Mouse (Mus musculus) heart, embryonic 14.5 days (tissue): Measurements from ENCODE around the gene Sipa1l3. TPM values are rescaled to one million over a fixed set of nuclear protein-coding genes. Genes with fewer than 3 reads are reported as not detected.
A peak's percentile ranks its signal among the peaks of the same experiment; 100 is the strongest.

ENCODE experiments used
- ATAC-seq: fragments of 200-750 bp; cut with Nextera tagmentation; 2 replicates; pipeline ENCODE4 v1.8.0; 2017; ENCODE audit warnings: low read depth, moderate TSS enrichment; ENCODE audit not compliant: insufficient number of reproducible peaks, insufficient read depth, low FRiP score
- H3K27ac ChIP-seq, 2 experiments: fragments of 200-500 bp in 1 of 2; fragments of 300-500 bp in 1 of 2; sonication (generic) in 1 of 2; replicated peaks in 1 of 2; 2 replicates each; pipeline ENCODE4 v1.5.1; 2012 to 2014; ENCODE audit warnings: low read depth in 2 of 2, low read length in 2 of 2, control low read depth in 1 of 2, mild to moderate bottlenecking in 1 of 2, mixed read lengths in 1 of 2; ENCODE audit not compliant: control insufficient read depth in 1 of 2, insufficient read depth in 1 of 2
- H3K27me3 ChIP-seq: fragments of 300-500 bp; sonication (generic); 2 replicates; pipeline ENCODE4 v1.6.1; 2014; ENCODE audit warnings: mild to moderate bottlenecking, low read length, control low read depth; ENCODE audit not compliant: control insufficient read depth, insufficient read depth
- H3K36me3 ChIP-seq: fragments of 300-500 bp; sonication (generic); 2 replicates; pipeline ENCODE4 v1.6.1; 2014; ENCODE audit warnings: mild to moderate bottlenecking, control low read depth, low read length, mixed read lengths; ENCODE audit not compliant: control insufficient read depth, insufficient read depth
- H3K4me1 ChIP-seq, 2 experiments: fragments of 200-500 bp in 1 of 2; fragments of 300-500 bp in 1 of 2; sonication (generic) in 1 of 2; 2 replicates each; pipeline ENCODE4 v1.6.1; 2012 to 2014; ENCODE audit warnings: low read length in 2 of 2, control low read depth in 1 of 2, mixed read lengths in 1 of 2; ENCODE audit not compliant: control insufficient read depth in 2 of 2, insufficient read depth in 2 of 2
- H3K4me2 ChIP-seq: fragments of 300-500 bp; sonication (generic); 2 replicates; pipeline ENCODE4 v1.6.1; 2014; ENCODE audit warnings: mild to moderate bottlenecking, low read length
- H3K4me3 ChIP-seq, 2 experiments: fragments of 200-500 bp in 1 of 2; fragments of 300-500 bp in 1 of 2; sonication (generic) in 1 of 2; 2 replicates each; pipeline ENCODE4 v1.5.1; 2012 to 2014; ENCODE audit warnings: low read length in 2 of 2, mild to moderate bottlenecking in 2 of 2, control low read depth in 1 of 2, low read depth in 1 of 2, moderate library complexity in 1 of 2; ENCODE audit not compliant: control insufficient read depth in 1 of 2, insufficient read depth in 1 of 2
- H3K9ac ChIP-seq: fragments of 300-500 bp; sonication (generic); 2 replicates; pipeline ENCODE4 v1.6.1; 2014; ENCODE audit warnings: mild to moderate bottlenecking, low read length
- H3K9me3 ChIP-seq: fragments of 300-500 bp; sonication (generic); 2 replicates; pipeline ENCODE4 v1.6.1; 2016; ENCODE audit warnings: low read length, control low read depth; ENCODE audit not compliant: control insufficient read depth
- WGBS: fragments of 180-500 bp; shearing (Covaris S2); extraction: QIAGEN DNeasy Blood & Tissue Kit; methylation state at CpG from one replicate; pipeline ENCODE4 v1.1.7; 2014; 5-methylcytosine and 5-hydroxymethylcytosine counted together
- polyA plus RNA-seq: library from polyadenylated mRNA; unstranded; fragments of >200 nt; fragmentation: Nextera tagmentation; extraction: Ambion mirVana; gene quantifications from 2 replicates; pipeline ENCODE4 v1.2.1, GENCODE M21; 2014

The Sipa1l3 gene
- polyA plus RNA-seq, 1 experiment from 2014 or later = 3.4 TPM

DNA sequence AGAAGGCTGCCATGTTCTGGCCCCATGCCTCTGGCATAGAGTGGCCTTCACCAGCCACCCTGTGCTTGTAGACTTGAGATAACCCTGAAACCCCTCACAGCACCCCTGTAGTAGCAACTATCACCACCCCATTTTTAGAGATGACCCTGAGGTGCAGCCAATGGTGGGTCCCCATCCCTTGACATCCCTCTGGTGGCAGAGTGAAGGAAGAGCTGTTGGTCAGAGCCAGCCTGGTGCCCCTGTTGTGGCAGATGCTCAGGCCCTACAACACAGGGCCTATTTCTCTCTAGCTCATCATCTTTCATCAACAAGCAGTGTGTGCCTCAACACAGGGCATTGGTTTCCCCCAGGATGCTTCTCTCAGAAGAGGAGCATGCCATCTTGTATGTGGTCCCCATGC, 183.2 kb downstream of the Sipa1l3 start:
- Histone ChIP-seq H3K4me1 (peaks cover 0 to 3% of the 10 kb centered on the region in 2 experiments; a peak in 1 of 4 replicates), H3K36me3 (no peaks in the 10 kb centered on the region), H3K27ac (no peak overlapping the region), H3K9me3 (no peaks in the 10 kb centered on the region), H3K9ac (no peak overlapping the region), H3K4me3 (no peak overlapping the region), H3K4me2 (no peak overlapping the region), H3K27me3 (0 out of 2 replicates have a peak, but pooled peaks cover 3% of the 10 kb centered on the region)
- ATAC-seq = no peak

DNA sequence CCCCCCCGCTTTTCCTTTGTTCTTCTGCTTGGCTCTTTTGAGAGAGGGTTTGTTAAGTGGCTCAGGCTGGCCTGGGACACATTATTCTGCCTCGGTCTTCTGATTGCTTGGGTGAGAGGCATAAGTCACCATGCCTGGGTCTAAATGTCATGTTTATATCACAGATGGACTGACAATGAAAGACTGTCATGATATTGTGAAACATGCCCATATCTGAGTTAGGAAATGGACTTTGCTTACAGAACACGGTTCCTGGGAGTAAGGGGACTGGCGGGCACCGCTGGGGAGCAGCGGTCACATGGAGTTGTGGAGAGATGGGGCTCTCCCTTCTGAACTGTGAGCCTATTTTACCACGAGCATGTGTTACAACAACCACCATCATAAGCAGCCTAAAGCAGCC, 184.3 kb downstream of the Sipa1l3 start:
- Histone ChIP-seq H3K4me1 (peaks cover 0 to under 1% of the 10 kb centered on the region in 2 experiments; a peak in 1 of 4 replicates), H3K27ac (no peak overlapping the region), H3K4me3 (no peak overlapping the region), H3K9me3 (no peaks in the 10 kb centered on the region), H3K4me2 (no peak overlapping the region), H3K36me3 (no peaks in the 10 kb centered on the region), H3K9ac (no peak overlapping the region), H3K27me3 (no peaks in the 10 kb centered on the region)
- ATAC-seq = no peak
- 62% methylated on average over 6 of the region's 7 CpGs for WGBS

DNA sequence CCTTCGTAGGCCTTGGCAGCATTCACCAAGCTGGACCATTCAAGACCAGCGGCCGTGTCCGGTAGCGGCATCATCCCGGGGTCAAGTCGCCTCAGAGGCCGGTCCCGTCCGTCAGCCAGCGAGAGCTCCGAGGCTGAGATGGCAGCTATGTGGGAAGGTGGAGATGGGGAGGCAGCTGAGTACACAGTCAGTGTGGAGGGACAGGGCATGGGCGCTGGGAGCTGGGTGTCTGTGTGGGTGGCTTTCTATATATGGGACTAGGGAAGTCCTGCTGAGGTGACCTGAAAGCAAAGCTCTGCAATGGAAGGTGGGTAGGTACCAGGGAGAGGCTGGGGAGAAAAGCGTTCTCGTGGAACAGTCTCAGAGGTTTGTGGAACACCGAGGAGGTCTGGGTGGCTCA, 189.5 kb downstream of the Sipa1l3 start:
- Histone ChIP-seq H3K4me3 (no peak overlapping the region), H3K4me2 (no peak overlapping the region), H3K9ac (no peak overlapping the region), H3K4me1 (no peaks in the 10 kb centered on the region), H3K27me3 (no peaks in the 10 kb centered on the region), H3K36me3 (no peaks in the 10 kb centered on the region), H3K9me3 (no peaks in the 10 kb centered on the region), H3K27ac (no peak overlapping the region)
- WGBS = 91% methylated on average over 16 of the region's 16 CpGs
- ATAC-seq = no peak

DNA sequence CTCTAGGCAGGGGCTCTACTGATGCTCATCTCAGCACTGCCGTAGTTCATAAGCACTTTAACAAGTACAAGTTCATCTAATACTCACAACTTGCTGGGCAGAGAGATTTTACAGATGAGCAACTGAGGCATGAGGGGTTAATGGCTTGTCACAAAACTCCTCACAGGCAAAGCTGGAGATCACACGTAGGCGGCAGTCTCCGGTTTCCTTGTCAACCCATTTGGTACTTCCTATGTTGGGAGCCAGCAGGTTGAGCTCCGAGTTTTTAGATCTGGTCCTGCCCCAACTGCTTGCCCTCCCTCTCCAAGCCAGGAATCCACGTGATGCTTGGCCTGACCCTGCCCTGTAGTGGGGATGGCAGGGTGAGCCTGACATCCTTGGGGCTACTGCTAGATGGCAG, 191.4 kb downstream of the Sipa1l3 start:
- no peak overlapping the region for H3K27ac ChIP-seq
- H3K36me3 ChIP-seq = no peaks in the 10 kb centered on the region
- no peaks in the 10 kb centered on the region for H3K9me3 ChIP-seq
- H3K4me1 ChIP-seq = no peaks in the 10 kb centered on the region
- no peak overlapping the region for H3K9ac ChIP-seq
- 74% methylated on average over 6 of the region's 6 CpGs for WGBS
- no peaks in the 10 kb centered on the region for H3K27me3 ChIP-seq
- no peak overlapping the region for H3K4me3 ChIP-seq
- no peak overlapping the region for H3K4me2 ChIP-seq
- ATAC-seq = no peak

DNA sequence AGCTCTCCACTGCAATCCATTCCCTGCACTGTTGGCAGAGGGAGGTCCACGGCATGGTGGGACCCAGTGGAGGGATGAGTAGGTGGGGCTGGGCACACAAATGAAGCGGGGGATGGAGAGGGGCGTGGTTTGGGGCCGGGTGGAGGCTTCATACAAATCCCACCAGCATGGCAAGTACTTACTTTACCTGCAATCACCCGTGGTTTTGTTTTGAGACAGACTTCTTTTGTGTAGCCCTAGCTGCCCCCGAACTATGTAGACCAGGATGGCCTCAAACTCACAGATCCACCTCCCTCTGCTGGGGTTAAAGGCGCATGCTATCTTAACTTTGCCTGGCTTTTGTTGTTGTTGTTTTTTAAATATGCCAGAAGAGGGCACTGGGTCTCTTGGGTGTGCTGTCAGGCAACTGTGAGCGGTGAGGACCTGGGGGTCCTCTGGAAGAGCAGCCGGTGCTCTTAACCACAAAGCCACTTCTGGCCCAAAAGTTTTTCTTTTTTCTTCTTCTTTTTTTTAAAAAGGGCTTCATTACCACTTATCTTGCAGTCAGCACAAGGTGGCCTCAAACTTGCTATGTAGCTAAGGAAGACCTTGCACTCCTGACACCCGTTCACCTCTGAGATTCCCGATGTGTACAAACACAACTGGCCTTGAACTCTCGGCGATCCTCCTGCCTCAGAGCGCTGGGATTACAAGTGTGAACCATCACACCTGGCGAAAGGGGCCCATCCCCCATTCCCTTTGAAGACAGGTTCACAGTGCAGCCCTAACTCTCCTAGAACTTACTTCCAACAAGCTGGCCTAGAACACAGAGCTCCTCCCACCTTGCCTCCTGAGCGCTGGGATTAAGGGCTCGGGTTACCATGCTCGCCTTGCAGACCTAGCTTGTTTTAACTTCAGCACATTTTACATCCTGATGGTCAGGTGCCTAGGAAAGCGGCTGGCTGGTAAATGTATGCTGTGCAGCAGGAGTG, 198.8 kb downstream of the Sipa1l3 start:
- Histone ChIP-seq H3K4me1 (peaks cover 20 to 21% of the 10 kb centered on the region in 2 experiments), H3K36me3 (no peaks in the 10 kb centered on the region), H3K9ac (no peak overlapping the region), H3K27me3 (peaks cover 27% of the 10 kb centered on the region), H3K4me2 (peak overlapping the region; percentile 24), H3K27ac (no peak overlapping the region), H3K9me3 (no peaks in the 10 kb centered on the region), H3K4me3 (no peak overlapping the region)
- WGBS = 13% methylated on average over 19 of the region's 19 CpGs
- no peak for ATAC-seq

DNA sequence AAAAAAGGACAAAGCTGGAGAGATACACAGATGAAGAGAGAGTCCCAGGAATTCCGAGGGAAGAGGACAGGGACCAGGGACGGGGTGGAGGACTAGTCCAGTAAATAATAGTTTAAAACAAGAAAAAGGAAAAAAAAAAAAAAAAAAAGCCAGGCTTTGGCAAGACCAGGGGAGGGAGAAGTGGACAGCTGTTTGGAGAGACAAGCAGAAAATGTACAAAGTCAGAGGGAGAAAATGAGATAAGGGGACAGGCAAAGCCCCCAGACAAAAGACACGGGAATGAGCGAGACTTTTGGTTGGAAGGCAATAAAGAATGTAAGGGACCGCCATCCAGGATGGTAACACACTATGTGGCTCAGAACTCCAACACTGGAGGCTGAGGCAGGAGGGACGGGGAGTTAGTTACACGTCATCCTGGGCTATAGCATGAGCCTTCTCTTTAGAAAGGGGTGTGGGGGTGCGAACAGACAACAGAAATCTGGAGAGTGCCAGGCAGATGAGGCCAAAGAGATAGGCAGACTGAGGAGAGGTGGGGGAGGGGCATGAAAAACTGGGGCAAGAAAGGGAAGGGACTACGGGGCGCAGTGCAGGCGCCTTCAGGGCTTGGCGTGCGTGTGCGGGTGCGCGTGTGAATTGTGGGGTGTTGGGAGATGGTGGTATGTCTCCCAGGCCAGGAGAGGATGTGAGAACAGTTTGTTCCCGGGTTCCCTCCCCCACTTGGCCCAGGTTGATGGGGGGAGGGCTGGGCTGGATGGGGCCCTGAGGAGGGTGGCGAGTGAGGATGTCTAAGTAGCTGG, 200.1 kb downstream of the Sipa1l3 start:
- Histone ChIP-seq H3K4me1 (peaks cover 20 to 21% of the 10 kb centered on the region in 2 experiments), H3K4me3 (no peak overlapping the region), H3K27me3 (peaks cover 27% of the 10 kb centered on the region), H3K9ac (no peak overlapping the region), H3K36me3 (no peaks in the 10 kb centered on the region), H3K9me3 (no peaks in the 10 kb centered on the region), H3K27ac (no peak overlapping the region), H3K4me2 (peak overlapping the region; percentile 24)
- WGBS = 6% methylated on average over 18 of the region's 18 CpGs
- ATAC-seq = no peak

DNA sequence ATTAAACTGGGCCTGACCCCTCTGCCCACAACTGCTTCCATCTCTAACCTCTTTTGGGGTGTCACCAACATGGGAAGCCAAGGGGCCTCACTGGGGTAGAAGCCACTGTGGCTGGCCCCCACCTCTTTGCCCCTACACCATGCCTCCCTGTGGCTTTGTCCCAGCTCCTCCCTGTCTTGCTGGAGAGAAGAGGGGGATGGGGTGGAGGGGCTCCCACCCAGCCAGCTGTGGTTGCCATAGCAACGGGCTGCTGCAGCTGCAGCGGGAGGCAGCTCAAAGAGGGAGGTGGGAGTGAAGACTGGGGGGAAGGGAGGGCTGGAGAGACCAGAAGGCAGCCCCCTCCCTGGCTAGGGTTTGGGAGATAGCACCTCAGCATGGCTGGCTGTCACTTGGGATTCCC, 200.9 kb downstream of the Sipa1l3 start:
- Histone ChIP-seq H3K9ac (peak overlapping the region; percentile 34; the same call in 1 of the 2 replicates), H3K27ac (no peak overlapping the region), H3K27me3 (peaks cover 27% of the 10 kb centered on the region), H3K9me3 (no peaks in the 10 kb centered on the region), H3K4me1 (peaks cover 20 to 21% of the 10 kb centered on the region in 2 experiments), H3K36me3 (no peaks in the 10 kb centered on the region), H3K4me3 (no peak overlapping the region), H3K4me2 (peak overlapping the region; percentile 25; the same call in 1 of the 2 replicates)
- ATAC-seq = 0 out of 2 replicates have a peak, but pooled peaks have one; percentile 1
- 6% methylated on average over 2 of the region's 2 CpGs for WGBS
